Mouse (Mus musculus) limb, embryonic 13.5 days (tissue): ENCODE measurements around the gene Farsa. TPM values are rescaled to one million over a fixed set of nuclear protein-coding genes. Genes with fewer than 3 reads are reported as not detected.
"Not testable (repeated sequence)": the region's sequence is repeated elsewhere in the genome, so short reads cannot be mapped to it uniquely, and the experiment has no call there.

ENCODE experiments used
- ATAC-seq: fragments of 200-750 bp; cut with Nextera tagmentation; 2 replicates; pipeline ENCODE4 v1.8.0; 2017; ENCODE audit warnings: low read depth, moderate number of reproducible peaks, moderate TSS enrichment; ENCODE audit not compliant: low FRiP score
- H3K27ac ChIP-seq: fragments of 300-500 bp; sonication (generic); 2 replicates; pipeline ENCODE4 v1.5.1; 2015; ENCODE audit warnings: inconsistent platforms, mild to moderate bottlenecking, moderate library complexity
- H3K27me3 ChIP-seq: fragments of 300-500 bp; sonication (generic); 2 replicates; pipeline ENCODE4 v1.6.1; 2015; ENCODE audit warnings: mild to moderate bottlenecking, inconsistent platforms
- H3K36me3 ChIP-seq: fragments of 300-500 bp; sonication (generic); 2 replicates; pipeline ENCODE4 v1.6.1; 2015; ENCODE audit warnings: inconsistent platforms, mild to moderate bottlenecking, moderate library complexity
- H3K4me1 ChIP-seq: fragments of 300-500 bp; sonication (generic); 2 replicates; pipeline ENCODE4 v1.6.1; 2015; ENCODE audit warnings: inconsistent platforms
- H3K4me2 ChIP-seq: fragments of 300-500 bp; sonication (generic); replicated peaks from 2 replicates; pipeline ENCODE4 v1.6.1; 2015; ENCODE audit warnings: inconsistent platforms, mild to moderate bottlenecking, moderate library complexity
- H3K4me3 ChIP-seq: fragments of 300-500 bp; sonication (generic); 2 replicates; pipeline ENCODE4 v1.5.1; 2015; ENCODE audit warnings: moderate library complexity, mild to moderate bottlenecking, inconsistent platforms
- H3K9ac ChIP-seq: fragments of 300-500 bp; sonication (generic); 2 replicates; pipeline ENCODE4 v1.6.1; 2015; ENCODE audit warnings: mild to moderate bottlenecking, inconsistent platforms
- H3K9me3 ChIP-seq: fragments of 300-500 bp; sonication (generic); 2 replicates; pipeline ENCODE4 v1.6.1; 2016; ENCODE audit warnings: inconsistent platforms
- WGBS: fragments of 180-500 bp; shearing (Covaris S2); methylation state at CpG from one replicate; pipeline ENCODE4 v1.1.7; 2015; 5-methylcytosine and 5-hydroxymethylcytosine counted together
- polyA plus RNA-seq: library from polyadenylated mRNA; unstranded; fragments of >200 nt; fragmentation: Nextera tagmentation; extraction: Ambion mirVana; gene quantifications from 2 replicates; pipeline ENCODE4 v1.2.1, GENCODE M21; 2015

The Farsa gene
- polyA plus RNA-seq, 1 experiment from 2014 or later = 109 TPM

- Histone ChIP-seq H3K27ac (no peak within 1 kb of the TSS), H3K4me1 (peaks cover 21% of the 10 kb centered on the region), H3K9ac (peak within 1 kb of the TSS; percentile 74), H3K4me2 (peak within 1 kb of the TSS; percentile 76), H3K4me3 (peak within 1 kb of the TSS; percentile 81), H3K27me3 (no peaks in the 10 kb centered on the region), H3K9me3 (no peaks in the 10 kb centered on the region), H3K36me3 (peaks cover 26% of the 10 kb centered on the region)
- ATAC-seq = peak; percentile 98
- 0% methylated on average over 11 of the region's 11 CpGs for WGBS
These were observed 36.9 kb downstream of the Farsa start, which contains the start of gene Gcdh for GRCm38 (mm10) chr8:84893709-84894134. TSS of gene Gcdh (minus strand) at chr8:84893921.

- WGBS = 89% methylated on average over 5 of the region's 5 CpGs
- H3K4me2 ChIP-seq = no peak overlapping the region
- peaks cover 8% of the 10 kb centered on the region for H3K36me3 ChIP-seq
- H3K4me3 ChIP-seq = no peak overlapping the region
- H3K27me3 ChIP-seq = 0 out of 2 replicates have a peak, but pooled peaks cover 1% of the 10 kb centered on the region
- H3K9ac ChIP-seq = no peak overlapping the region
- no peak overlapping the region for H3K27ac ChIP-seq
- H3K9me3 ChIP-seq = no peaks in the 10 kb centered on the region
- no peak for ATAC-seq
- peaks cover 21% of the 10 kb centered on the region for H3K4me1 ChIP-seq
These were observed 39.2 kb downstream of the Farsa start for GRCm38 (mm10) chr8:84895963-84896362.

DNA sequence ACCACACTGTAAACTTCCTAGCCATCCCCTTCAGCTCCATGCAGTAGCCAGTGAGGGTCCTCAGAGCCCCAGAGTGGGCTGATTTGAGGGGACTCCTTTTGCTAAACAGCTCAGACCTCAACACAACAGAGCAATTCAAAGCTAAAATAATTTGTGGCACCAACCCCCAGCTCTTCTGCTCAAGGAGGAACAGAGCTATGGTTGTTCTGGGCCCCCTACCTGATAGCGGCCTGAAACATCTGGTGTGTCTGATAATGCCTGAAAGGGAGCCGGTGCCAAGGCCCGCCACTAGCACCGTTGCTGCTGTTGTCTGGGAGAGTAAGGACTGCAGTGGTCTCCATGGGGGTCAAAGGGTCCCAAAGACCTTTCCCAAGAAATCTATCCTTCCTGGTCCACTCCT, 44.3 kb downstream of the Farsa start:
- Histone ChIP-seq H3K27me3 (peaks cover 8% of the 10 kb centered on the region; the same call in 1 of the 2 replicates), H3K4me2 (no peak overlapping the region), H3K4me3 (no peak overlapping the region), H3K36me3 (no peaks in the 10 kb centered on the region), H3K9ac (no peak overlapping the region), H3K9me3 (no peaks in the 10 kb centered on the region), H3K4me1 (peaks cover 14% of the 10 kb centered on the region), H3K27ac (no peak overlapping the region)
- WGBS = 67% methylated on average over 4 of the region's 4 CpGs
- ATAC-seq = no peak

DNA sequence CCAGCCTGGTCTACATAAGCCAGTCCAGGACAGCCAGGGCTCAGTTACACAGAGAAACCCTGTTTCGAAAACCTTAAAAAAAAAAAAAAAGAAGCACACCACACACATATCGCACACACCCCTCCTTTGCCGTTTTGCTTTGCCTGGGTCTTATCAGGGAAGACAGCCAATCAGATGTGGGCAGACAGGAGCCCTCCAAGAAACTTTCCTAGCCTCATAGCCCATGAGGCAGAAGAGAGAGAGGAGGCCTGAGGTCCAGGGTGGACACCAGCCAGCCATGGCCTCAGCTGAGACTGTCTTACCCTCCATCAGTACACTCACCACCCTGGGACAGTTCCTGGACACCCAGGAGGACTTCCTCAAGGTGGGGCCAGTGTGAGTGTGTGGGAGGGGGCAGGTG, 45.0 kb downstream of the Farsa start, which contains the start of gene Klf1:
Gene Klf1, plus strand, starts transcription at position 177 of the 400 bp plus-strand sequence.
- no peaks in the 10 kb centered on the region for H3K9me3 ChIP-seq
- ATAC-seq = no peak
- H3K4me1 ChIP-seq = peaks cover 14% of the 10 kb centered on the region
- H3K27me3 ChIP-seq = peaks cover 8% of the 10 kb centered on the region; the same call in 1 of the 2 replicates
- H3K27ac ChIP-seq = peak within 1 kb of the TSS; percentile 34; the same call in 1 of the 2 replicates
- peak within 1 kb of the TSS; percentile 89 for H3K4me2 ChIP-seq
- WGBS = 68% methylated on average over 3 of the region's 3 CpGs
- peak within 1 kb of the TSS; percentile 80 for H3K9ac ChIP-seq
- H3K4me3 ChIP-seq = peak within 1 kb of the TSS; percentile 60
- H3K36me3 ChIP-seq = no peaks in the 10 kb centered on the region

- Histone ChIP-seq H3K4me2 (peak overlapping the region; percentile 89), H3K27ac (peak overlapping the region; percentile 34; the same call in 1 of the 2 replicates), H3K36me3 (no peaks in the 10 kb centered on the region), H3K9me3 (no peaks in the 10 kb centered on the region), H3K9ac (peak overlapping the region; percentile 80), H3K27me3 (peaks cover 8% of the 10 kb centered on the region; the same call in 1 of the 2 replicates), H3K4me1 (peaks cover 14% of the 10 kb centered on the region), H3K4me3 (peak overlapping the region; percentile 60)
- 2% methylated on average over 24 of the region's 24 CpGs for WGBS
- ATAC-seq = no peak; the same call in 1 of the 2 replicates
These were observed 45.7 kb downstream of the Farsa start for GRCm38 (mm10) chr8:84902367-84902919.

DNA sequence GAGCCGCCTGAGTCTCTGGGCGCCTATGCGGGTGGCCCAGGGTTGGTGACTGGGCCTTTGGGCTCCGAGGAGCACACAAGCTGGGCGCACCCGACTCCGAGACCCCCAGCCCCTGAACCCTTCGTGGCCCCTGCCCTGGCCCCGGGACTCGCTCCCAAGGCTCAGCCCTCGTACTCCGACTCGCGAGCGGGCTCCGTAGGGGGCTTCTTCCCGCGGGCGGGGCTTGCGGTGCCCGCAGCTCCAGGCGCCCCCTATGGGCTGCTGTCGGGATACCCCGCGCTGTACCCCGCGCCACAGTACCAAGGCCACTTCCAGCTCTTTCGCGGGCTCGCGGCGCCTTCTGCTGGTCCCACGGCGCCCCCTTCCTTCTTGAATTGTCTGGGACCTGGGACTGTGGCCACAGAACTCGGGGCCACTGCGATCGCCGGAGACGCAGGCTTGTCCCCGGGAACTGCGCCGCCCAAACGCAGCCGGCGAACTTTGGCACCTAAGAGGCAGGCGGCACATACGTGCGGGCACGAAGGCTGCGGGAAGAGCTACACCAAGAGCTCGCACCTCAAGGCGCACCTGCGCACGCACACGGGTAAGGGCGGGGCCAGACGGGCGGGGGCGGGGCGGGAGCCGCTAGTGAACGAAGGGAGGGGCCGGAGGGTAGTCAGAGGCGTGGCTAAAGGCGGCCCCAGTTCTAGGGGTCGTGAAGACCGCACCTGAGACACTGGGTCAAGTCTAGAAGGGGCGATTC, 46.3 kb downstream of the Farsa start:
- under 1% methylated on average over 68 of the region's 68 CpGs for WGBS
- peaks cover 8% of the 10 kb centered on the region; the same call in 1 of the 2 replicates for H3K27me3 ChIP-seq

GRCm38 (mm10) chr8:84904351-84904750, 47.6 kb downstream of the Farsa start:
- Histone ChIP-seq H3K27me3 (peaks cover 14% of the 10 kb centered on the region), H3K4me1 (peaks cover 20% of the 10 kb centered on the region), H3K36me3 (no peaks in the 10 kb centered on the region), H3K9me3 (no peaks in the 10 kb centered on the region), H3K4me3 (no peak overlapping the region), H3K27ac (no peak overlapping the region), H3K4me2 (no peak overlapping the region), H3K9ac (no peak overlapping the region)
- WGBS = 87% methylated on average over 7 of the region's 7 CpGs
- ATAC-seq = no peak

More for the DNA sequence above, 46.3 kb downstream of the Farsa start:
- ATAC-seq = peak; percentile 87
- Histone ChIP-seq H3K9me3 (no peaks in the 10 kb centered on the region), H3K9ac (peak overlapping the region; percentile 80), H3K4me3 (peak overlapping the region; percentile 60), H3K4me1 (peaks cover 14% of the 10 kb centered on the region), H3K36me3 (no peaks in the 10 kb centered on the region), H3K4me2 (peak overlapping the region; percentile 89), H3K27ac (peak overlapping the region; percentile 34; the same call in 1 of the 2 replicates)

DNA sequence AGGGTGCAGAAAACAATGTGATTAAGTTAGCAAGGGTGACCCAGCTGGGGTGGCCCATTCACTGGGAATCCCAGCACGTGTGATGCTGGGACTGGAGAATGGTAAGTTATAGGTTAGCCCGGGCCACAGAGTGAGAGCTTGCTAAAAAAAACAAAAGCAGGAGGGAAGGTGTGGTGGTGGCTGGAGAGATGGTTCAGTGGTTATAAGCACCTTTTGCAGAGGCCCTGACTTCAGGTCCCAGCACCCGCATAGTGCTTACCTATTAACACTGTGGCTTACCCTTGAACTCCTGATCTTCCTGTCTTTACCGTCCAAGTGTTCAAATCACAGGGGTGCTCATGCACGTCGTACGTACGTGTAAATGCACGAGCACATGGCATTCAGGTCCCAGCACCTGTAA, 50.2 kb downstream of the Farsa start:
- H3K27me3 ChIP-seq = peaks cover 33% of the 10 kb centered on the region
- H3K36me3 ChIP-seq = peaks cover 8% of the 10 kb centered on the region
- peaks cover 24% of the 10 kb centered on the region for H3K4me1 ChIP-seq
- H3K4me2 ChIP-seq = no peak overlapping the region
- H3K4me3 ChIP-seq = no peak overlapping the region
- H3K9ac ChIP-seq = no peak overlapping the region
- no peak overlapping the region for H3K27ac ChIP-seq
- no peak for ATAC-seq
- WGBS = 94% methylated on average over 9 of the region's 9 CpGs
- H3K9me3 ChIP-seq = no peaks in the 10 kb centered on the region

DNA sequence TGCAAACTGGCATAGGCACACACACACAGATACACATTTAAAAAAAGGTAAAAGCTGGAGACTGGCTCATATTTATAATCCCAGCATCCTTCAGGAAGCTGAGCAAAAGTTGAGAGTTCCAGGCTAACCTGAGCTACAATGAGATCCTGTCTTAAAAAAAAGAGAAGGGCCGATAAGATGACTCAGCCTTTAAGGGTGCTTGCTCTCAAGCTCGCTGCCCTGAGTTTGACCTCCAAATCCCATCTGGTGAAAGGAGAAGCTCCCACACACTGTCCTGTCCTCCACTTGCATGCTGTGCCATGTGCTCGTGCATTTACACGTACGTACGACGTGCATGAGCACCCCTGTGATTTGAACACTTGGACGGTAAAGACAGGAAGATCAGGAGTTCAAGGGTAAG, 50.7 kb downstream of the Farsa start:
- no peak for ATAC-seq
- Histone ChIP-seq H3K9ac (no peak overlapping the region), H3K27ac (no peak overlapping the region), H3K4me3 (no peak overlapping the region), H3K4me2 (no peak overlapping the region), H3K27me3 (peaks cover 38% of the 10 kb centered on the region), H3K36me3 (peaks cover 8% of the 10 kb centered on the region), H3K9me3 (no peaks in the 10 kb centered on the region), H3K4me1 (peaks cover 23% of the 10 kb centered on the region)
- 76% methylated on average over 8 of the region's 8 CpGs for WGBS

DNA sequence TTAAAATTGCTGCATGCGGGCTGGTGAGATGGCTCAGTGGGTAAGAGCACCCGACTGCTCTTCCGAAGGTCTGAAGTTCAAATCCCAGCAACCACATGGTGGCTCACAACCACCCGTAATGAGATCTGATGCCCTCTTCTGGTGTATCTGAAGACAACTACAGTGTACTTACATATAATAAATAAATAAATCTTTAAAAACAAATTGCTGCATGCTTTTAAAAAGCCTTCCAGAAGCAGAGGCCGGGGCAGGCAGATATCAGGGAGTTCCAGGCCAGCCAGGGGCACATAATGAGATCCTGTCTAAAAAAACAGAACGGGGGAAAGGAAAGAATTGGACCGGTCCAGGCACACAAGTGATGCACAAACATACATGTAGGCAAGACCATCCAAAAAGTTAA, 51.2 kb downstream of the Farsa start:
- ATAC-seq, H3K36me3 ChIP-seq, H3K9me3 ChIP-seq, H3K27ac ChIP-seq, H3K9ac ChIP-seq: not testable (repeated sequence)
- H3K4me1 ChIP-seq = peaks cover 26% of the 10 kb centered on the region
- 30% methylated on average over 7 of the region's 7 CpGs for WGBS
- H3K4me2 ChIP-seq = peak overlapping the region; percentile 81
- peaks cover 43% of the 10 kb centered on the region for H3K27me3 ChIP-seq
- H3K4me3 ChIP-seq = peak overlapping the region; percentile 57

- Histone ChIP-seq H3K4me1 (peaks cover 24% of the 10 kb centered on the region), H3K4me2 (peak within 1 kb of the TSS; percentile 81), H3K9ac (peak within 1 kb of the TSS; percentile 67), H3K4me3 (peak within 1 kb of the TSS; percentile 57), H3K27me3 (peaks cover 48% of the 10 kb centered on the region), H3K36me3 (peaks cover 8% of the 10 kb centered on the region), H3K9me3 (no peaks in the 10 kb centered on the region), H3K27ac (no peak within 1 kb of the TSS)
- WGBS = under 1% methylated on average over 45 of the region's 45 CpGs
- peak; percentile 91 for ATAC-seq
These were observed 51.8 kb downstream of the Farsa start, which contains the start of gene Dnase2a for GRCm38 (mm10) chr8:84908421-84909161. TSS of gene Dnase2a (plus strand) at chr8:84908560.
